Mouse (Mus musculus) CH12.LX (cell line): Measurements from ENCODE around the gene Kcnma1. TPM values are rescaled to one million over a fixed set of nuclear protein-coding genes. Genes with fewer than 3 reads are reported as not detected.

ENCODE experiments used
- DNase-seq: peaks from one replicate; pipeline ENCODE4 v3.0.0-alpha.2; 2013; ENCODE audit errors: extremely low read depth
- H3K27ac ChIP-seq: 2 replicates; pipeline ENCODE4 v1.5.1; 2012; ENCODE audit warnings: low read depth, mild to moderate bottlenecking, control low read depth, moderate library complexity; ENCODE audit not compliant: insufficient read depth
- H3K27me3 ChIP-seq: replicated peaks from 2 replicates; pipeline ENCODE3; 2012; ENCODE audit warnings: inconsistent platforms
- H3K36me3 ChIP-seq, 2 experiments: replicated peaks in 1 of 2; 2 replicates each; pipeline versions ENCODE3 to v1.6.1; 2012; ENCODE audit warnings: inconsistent platforms in 1 of 2, low read length in 1 of 2, mild to moderate bottlenecking in 1 of 2, mixed read lengths in 1 of 2, moderate library complexity in 1 of 2; ENCODE audit not compliant: control insufficient read depth in 1 of 2, insufficient read depth in 1 of 2
- H3K4me1 ChIP-seq, 2 experiments: 2 replicates each; pipeline ENCODE4 v1.6.1; 2012; ENCODE audit warnings: inconsistent platforms in 1 of 2, moderate library complexity in 1 of 2; ENCODE audit not compliant: insufficient read depth in 2 of 2, control insufficient read depth in 1 of 2
- H3K4me2 ChIP-seq: 2 replicates; pipeline ENCODE4 v1.6.1; 2012; ENCODE audit warnings: low read depth, mild to moderate bottlenecking, control low read depth; ENCODE audit not compliant: poor library complexity, insufficient read depth, severe bottlenecking
- H3K4me3 ChIP-seq, 3 experiments: fragments of 150-350 bp in 1 of 3; sonication (generic) in 1 of 3; replicated peaks in 1 of 3; 2 replicates each; pipeline versions ENCODE3 to v1.5.1; 2011 to 2012; ENCODE audit warnings: low read depth in 2 of 3, low read length in 2 of 3, mild to moderate bottlenecking in 2 of 3, moderate library complexity in 2 of 3, control low read depth in 1 of 3, improper control_type of control experiment in 1 of 3, inconsistent platforms in 1 of 3, mixed read lengths in 1 of 3; ENCODE audit not compliant: poor library complexity in 1 of 3
- H3K79me2 ChIP-seq: replicated peaks from 2 replicates; pipeline ENCODE4 v1.6.1; 2012; ENCODE audit warnings: mild to moderate bottlenecking, moderate library complexity; ENCODE audit not compliant: control insufficient read depth, poor library complexity, insufficient read depth, severe bottlenecking; ENCODE audit errors: extremely low read depth
- H3K9ac ChIP-seq: 2 replicates; pipeline ENCODE4 v1.6.1; 2012; ENCODE audit warnings: low read depth, mild to moderate bottlenecking, control low read depth, moderate library complexity; ENCODE audit not compliant: insufficient read depth
- H3K9me3 ChIP-seq: replicated peaks from 2 replicates; pipeline ENCODE3; 2012; ENCODE audit warnings: low read length, inconsistent platforms, mixed read lengths
- BHLHE40 ChIP-seq: IDR thresholded peaks from 2 replicates; pipeline ENCODE4 v1.6.1; 2011; ENCODE audit warnings: mild to moderate bottlenecking, low read depth, low read length, improper control_type of control experiment
- CHD1 ChIP-seq: IDR thresholded peaks from 2 replicates; pipeline ENCODE4 v1.6.1; 2012; ENCODE audit warnings: low read depth, low read length, improper control_type of control experiment, inconsistent platforms
- CTCF ChIP-seq, 2 experiments: IDR thresholded peaks in 1 of 2; conservative IDR thresholded peaks in 1 of 2; 2 replicates each; pipeline ENCODE4 v1.5.1; 2011 to 2012; ENCODE audit warnings: low read depth in 2 of 2, low read length in 2 of 2, improper control_type of control experiment in 1 of 2, inconsistent platforms in 1 of 2, mild to moderate bottlenecking in 1 of 2, moderate library complexity in 1 of 2
- E2F4 ChIP-seq: IDR thresholded peaks from 2 replicates; pipeline ENCODE4 v1.6.1; 2011; ENCODE audit warnings: low read depth, low read length, improper control_type of control experiment; ENCODE audit not compliant: insufficient replicate concordance
- ETS1 ChIP-seq: conservative IDR thresholded peaks from 2 replicates; pipeline ENCODE4 v1.6.1; 2012; ENCODE audit warnings: low read depth, mild to moderate bottlenecking, inconsistent platforms, low read length, improper control_type of control experiment, moderate library complexity
- HCFC1 ChIP-seq: IDR thresholded peaks from 2 replicates; pipeline ENCODE4 v1.6.1; 2012; ENCODE audit warnings: low read depth, mild to moderate bottlenecking, inconsistent platforms, low read length, improper control_type of control experiment
- JUN ChIP-seq: IDR thresholded peaks from 2 replicates; pipeline ENCODE4 v1.6.1; 2011; ENCODE audit warnings: low read depth, mild to moderate bottlenecking, low read length, improper control_type of control experiment, moderate library complexity; ENCODE audit not compliant: insufficient read depth
- JUND ChIP-seq: conservative IDR thresholded peaks from 2 replicates; pipeline ENCODE4 v1.6.1; 2011; ENCODE audit warnings: low read depth, low read length, improper control_type of control experiment
- MAX ChIP-seq: IDR thresholded peaks from 2 replicates; pipeline ENCODE4 v1.6.1; 2011; ENCODE audit warnings: low read length, improper control_type of control experiment
- MAZ ChIP-seq: IDR thresholded peaks from 2 replicates; pipeline ENCODE4 v1.6.1; 2012; ENCODE audit warnings: low read depth, mild to moderate bottlenecking, inconsistent platforms, low read length, improper control_type of control experiment, moderate library complexity
- MEF2A ChIP-seq: IDR thresholded peaks from 2 replicates; pipeline ENCODE4 v1.6.1; 2014; ENCODE audit warnings: low read depth, mild to moderate bottlenecking, inconsistent platforms, low read length, improper control_type of control experiment, borderline replicate concordance
- MXI1 ChIP-seq: IDR thresholded peaks from 2 replicates; pipeline ENCODE4 v1.6.1; 2011; ENCODE audit warnings: mild to moderate bottlenecking, low read depth, low read length, improper control_type of control experiment
- NRF1 ChIP-seq: IDR thresholded peaks from 2 replicates; pipeline ENCODE4 v1.6.1; 2014; ENCODE audit warnings: low read depth, mild to moderate bottlenecking, inconsistent platforms, low read length, improper control_type of control experiment, moderate library complexity
- PAX5 ChIP-seq: IDR thresholded peaks from 2 replicates; pipeline ENCODE4 v1.6.1; 2012; ENCODE audit warnings: low read length, inconsistent platforms, mixed read lengths
- POLR2A ChIP-seq: IDR thresholded peaks from 2 replicates; pipeline ENCODE4 v1.6.1; 2011; ENCODE audit warnings: low read depth, mild to moderate bottlenecking, improper control_type of control experiment, low read length
- RAD21 ChIP-seq: IDR thresholded peaks from 2 replicates; pipeline ENCODE4 v1.6.1; 2011; ENCODE audit warnings: low read depth, mild to moderate bottlenecking, low read length, improper control_type of control experiment, moderate library complexity
- RCOR1 ChIP-seq: conservative IDR thresholded peaks from 2 replicates; pipeline ENCODE4 v1.6.1; 2012; ENCODE audit warnings: low read depth, mild to moderate bottlenecking, inconsistent platforms, low read length, improper control_type of control experiment
- TCF12 ChIP-seq: IDR thresholded peaks from 2 replicates; pipeline ENCODE4 v1.6.1; 2014; ENCODE audit warnings: low read depth, mild to moderate bottlenecking, inconsistent platforms, low read length, improper control_type of control experiment
- USF1 ChIP-seq: IDR thresholded peaks from 2 replicates; pipeline ENCODE4 v1.6.1; 2014; ENCODE audit warnings: low read depth, mild to moderate bottlenecking, inconsistent platforms, low read length, improper control_type of control experiment
- USF2 ChIP-seq: conservative IDR thresholded peaks from 2 replicates; pipeline ENCODE4 v1.6.1; 2011; ENCODE audit warnings: low read depth, low read length, improper control_type of control experiment
- ZKSCAN1 ChIP-seq: IDR thresholded peaks from 2 replicates; pipeline ENCODE4 v1.6.1; 2012; ENCODE audit warnings: low read depth, inconsistent platforms, low read length, improper control_type of control experiment, borderline replicate concordance
- dilution Hi-C: fragments of 300-500 bp; cut with MboI; formaldehyde crosslinking; loops from 2 replicates; pipeline ENCODE4 v1.14.3; 2020; ENCODE audit warnings: low sequenced_read_pairs; ENCODE audit not compliant: extremely low pct_unique_long_range_greater_than_20kb, extremely low pct_ligation_motif_present
- in situ Hi-C: fragments of 300-500 bp; cut with MboI; formaldehyde crosslinking; loops from 3 replicates; pipeline ENCODE4 v1.14.3; 2019; ENCODE audit warnings: low sequenced_read_pairs, low pct_ligation_motif_present, low pct_unique_long_range_greater_than_20kb, mixed read lengths
- polyA plus RNA-seq: library from polyadenylated mRNA; unstranded; fragments of >175 nt; gene quantifications from 2 replicates; pipeline ENCODE4 v1.2.1, GENCODE M21; 2012; ENCODE audit warnings: low read depth; ENCODE audit not compliant: insufficient read length
- total RNA-seq, 2 experiments: library from RNA; depleted of rRNA; stranded (reverse); fragments of 300-350 nt in 1 of 2; fragments of >200 nt in 1 of 2; gene quantifications; 2 replicates each; pipeline ENCODE4 v1.2.3; 2012 to 2014

Gene Kcnma1
- total and polyA plus RNA-seq, 3 experiments, result 0.10 to 0.17 (median 0.12) TPM

- H3K4me2 ChIP-seq, result no peak overlapping the region
- H3K79me2 ChIP-seq, result no peaks in the 10 kb centered on the region
- H3K9ac ChIP-seq, result no peak overlapping the region
- DNase-seq, result no peak
- no peaks in the 10 kb centered on the region for H3K36me3 ChIP-seq
- dilution Hi-C loops, result no loop called here
- H3K27me3 ChIP-seq, result no peaks in the 10 kb centered on the region
- peaks cover 43% of the 10 kb centered on the region for H3K9me3 ChIP-seq
- in situ Hi-C loops, result loop anchor here (25.0 kb wide), 1 partner anchor 417 kb away; no protein-coding TSS in a partner anchor
- H3K4me3 ChIP-seq, result no peak overlapping the region
- TF ChIP-seq MAX, result no peak
- H3K27ac ChIP-seq, result no peak overlapping the region
- H3K4me1 ChIP-seq, result no peaks in the 10 kb centered on the region
Measured at GRCm38 (mm10) chr14:24004471-24005271, 9.6 kb downstream of the Kcnma1 start.

GRCm38 (mm10) chr14:24003450-24004381 lies 10.6 kb downstream of the Kcnma1 start:
- dilution Hi-C loops, result no loop called here
- Histone ChIP-seq H3K79me2 (no peaks in the 10 kb centered on the region), H3K27me3 (no peaks in the 10 kb centered on the region), H3K27ac (no peak overlapping the region), H3K36me3 (no peaks in the 10 kb centered on the region), H3K9ac (no peak overlapping the region), H3K4me3 (no peak overlapping the region)
- TF ChIP-seq RCOR1 (no peak), MXI1 (no peak), USF2 (no peak), USF1 (no peak), RAD21 (no peak), NRF1 (no peak), MEF2A (no peak), JUN (no peak), ETS1 (no peak), JUND (no peak), CTCF (conservative IDR thresholded peaks at IDR 0.05 in 1 of 2, IDR thresholded peaks at IDR 0.05 in 1 of 2; ENCODE audit: low read depth in 2 of 2, low read length in 2 of 2) (no peak), PAX5 (no peak), HCFC1 (no peak), BHLHE40 (no peak), E2F4 (no peak), ZKSCAN1 (no peak), CHD1 (no peak), POLR2A (no peak), TCF12 (no peak), MAZ (no peak)
- TF ChIP-seq, all 38 proteins: peak for 0
- in situ Hi-C loops, result loop anchor here (25.0 kb wide), 1 partner anchor 416 kb away; no protein-coding TSS in a partner anchor
- DNase-seq, result no peak
- H3K9me3 ChIP-seq, result peaks cover 44% of the 10 kb centered on the region
- H3K4me1 ChIP-seq, result no peaks in the 10 kb centered on the region
- no peak overlapping the region for H3K4me2 ChIP-seq
